21 mouse cellular contexts compared by ENCODE assay signal in the genomic region with DNA sequence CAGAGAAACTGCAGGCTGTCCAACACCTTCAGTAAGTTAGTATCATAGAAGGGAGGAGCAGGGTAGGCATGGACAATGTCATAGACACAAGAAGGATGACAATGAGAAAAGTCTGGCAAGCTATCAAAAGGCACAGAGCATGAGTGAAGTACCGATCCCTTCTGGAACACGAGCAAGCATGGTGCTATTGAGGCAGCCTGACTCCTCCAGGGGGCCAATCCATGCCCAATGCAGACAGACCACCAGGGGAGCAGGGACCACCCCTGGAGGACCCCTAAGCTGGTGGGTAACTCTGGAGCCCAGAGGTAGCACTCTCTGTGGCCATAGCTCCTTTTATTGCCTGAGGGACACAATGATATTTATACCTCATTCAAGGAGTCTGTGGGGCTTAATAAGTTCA. TPM values are rescaled to one million over a fixed set of nuclear protein-coding genes. Genes with fewer than 3 reads are reported as not detected.
DNase-seq lines count a peak whose midpoint lies in the region; ATAC-seq lines count a peak whose summit lies in the region.
"Had no signal": no experiment of that assay in that cellular context is flagged by ENCODE, and none has a peak within 500 bp of the region (broad histone marks: within the 10 kb centered on the region; RNA-seq: fewer than 3 reads in every experiment).

No protein-coding gene starts in this region.

- peak; percentile 76 for DNase-seq in heart, adult 11 months
- no peak for DNase-seq in heart, postnatal 25 days (ENCODE audit: low spot score)
- DNase-seq in liver, embryonic 13.5 days = no peak
- no peak for DNase-seq in liver
- DNase-seq in limb, embryonic 10.5 days (ENCODE audit: low spot score) = peak; percentile 27
- DNase-seq in MN1 (ENCODE audit: low spot score) = no peak
- DNase-seq: adrenal gland, postnatal 25 days; cerebellum, adult 11-12 months; cerebellum, postnatal 14 days; gastrocnemius, postnatal 36 days; kidney, postnatal 14 days; lung, postnatal 36 days; right cerebral cortex, postnatal 14 days; thymus, postnatal 25 days had no signal

- H3K9me3 ChIP-seq in liver, embryonic 13.5 days (replicated peaks) = no peaks in the 10 kb centered on the region
- no peaks in the 10 kb centered on the region for H3K9me3 ChIP-seq in limb, embryonic 10.5 days (replicated peaks)
- no peaks in the 10 kb centered on the region for H3K9me3 ChIP-seq in liver, embryonic 16.5 days (replicated peaks; ENCODE audit: control insufficient read depth, low read length)
- H3K9me3 ChIP-seq: embryonic facial prominence, embryonic 15.5 days; heart, embryonic 10.5 days had no signal

- H3K9ac ChIP-seq in liver, embryonic 13.5 days = peak overlapping the region; percentile 42
- H3K9ac ChIP-seq in liver, embryonic 16.5 days (ENCODE audit: low read depth, low read length) = peak overlapping the region; percentile 6; the same call in 1 of the 2 replicates
- H3K9ac ChIP-seq: embryonic facial prominence, embryonic 15.5 days had no signal

- intact Hi-C loops in heart, postnatal 25 days (cut with DNase I) = no loop called here

- H3K4me2 ChIP-seq in liver, embryonic 13.5 days = no peak overlapping the region
- H3K4me2 ChIP-seq in liver, embryonic 16.5 days (ENCODE audit: low read depth, low read length) = no peak overlapping the region
- H3K4me2 ChIP-seq: embryonic facial prominence, embryonic 15.5 days had no signal

- no peaks in the 10 kb centered on the region for H3K27me3 ChIP-seq in liver, embryonic 13.5 days
- H3K27me3 ChIP-seq in limb, embryonic 10.5 days (ENCODE audit: low read depth, poor library complexity, severe bottlenecking) = peaks cover 7% of the 10 kb centered on the region; the same call in 1 of the 2 replicates
- H3K27me3 ChIP-seq in liver, embryonic 16.5 days (ENCODE audit: control insufficient read depth, insufficient read depth, low read depth, low read length) = no peaks in the 10 kb centered on the region
- H3K27me3 ChIP-seq: embryonic facial prominence, embryonic 15.5 days had no signal

- H3K4me3 ChIP-seq in liver, embryonic 13.5 days (replicated peaks) = no peak overlapping the region
- H3K4me3 ChIP-seq in limb, embryonic 10.5 days = no peak overlapping the region
- H3K4me3 ChIP-seq in liver, embryonic 16.5 days (ENCODE audit: low read depth, low read length) = no peak overlapping the region
- H3K4me3 ChIP-seq: embryonic facial prominence, embryonic 15.5 days; heart, embryonic 10.5 days; layer of hippocampus, adult 2 months had no signal

- peaks cover 78% of the 10 kb centered on the region for H3K4me1 ChIP-seq in liver, embryonic 13.5 days (replicated peaks)
- H3K4me1 ChIP-seq in limb, embryonic 10.5 days = peaks cover 47% of the 10 kb centered on the region
- H3K4me1 ChIP-seq in liver, embryonic 16.5 days (ENCODE audit: control insufficient read depth, low read depth, low read length) = peaks cover 51% of the 10 kb centered on the region

- WGBS in liver, embryonic 13.5 days (ENCODE audit: insufficient replicate concordance) = 37% methylated on average over 2 of the region's 2 CpGs
- 79% methylated on average over 2 of the region's 2 CpGs for WGBS in limb, embryonic 10.5 days
- 29% methylated on average over 2 of the region's 2 CpGs for WGBS in liver, embryonic 16.5 days (ENCODE audit: insufficient replicate concordance)

- no peak for ATAC-seq in liver, embryonic 13.5 days (ENCODE audit: low read depth)
- ATAC-seq in liver, embryonic 16.5 days (ENCODE audit: low read depth) = no peak
- ATAC-seq: CD4-positive, CD25-positive, alpha-beta regulatory T cell, adult 4 months; forebrain, embryonic 16.5 days; midbrain, embryonic 16.5 days had no signal

- peak overlapping the region; percentile 98 for H3K27ac ChIP-seq in liver, embryonic 13.5 days
- H3K27ac ChIP-seq in limb, embryonic 10.5 days = peak overlapping the region; percentile 36; the same call in 1 of the 2 replicates
- H3K27ac ChIP-seq in liver, embryonic 16.5 days (ENCODE audit: low read length) = peak overlapping the region; percentile 70
- H3K27ac ChIP-seq: embryonic facial prominence, embryonic 15.5 days; layer of hippocampus, adult 2 months had no signal

- no peaks in the 10 kb centered on the region for H3K36me3 ChIP-seq in liver, embryonic 13.5 days
- H3K36me3 ChIP-seq in limb, embryonic 10.5 days = no peaks in the 10 kb centered on the region
- no peaks in the 10 kb centered on the region for H3K36me3 ChIP-seq in liver, embryonic 16.5 days (ENCODE audit: control insufficient read depth, insufficient read depth)
- H3K36me3 ChIP-seq: embryonic facial prominence, embryonic 15.5 days; heart, embryonic 10.5 days had no signal

RNA-seq across cellular contexts. Expression of gene Gm10260, which starts 20.1 kb away (rescaled TPM):
- 100 to 1,000 TPM; 106 to 109 TPM for total RNA-seq in heart, postnatal 25 days (2021)
- polyA plus RNA-seq in liver, embryonic 13.5 days (2015; fragmentation: Nextera tagmentation; extraction: Ambion mirVana) = 7.2 and 8.2 TPM in 2 replicates
- 4.8 and 5.4 TPM in 2 replicates for polyA plus RNA-seq in limb, embryonic 10.5 days (2016; fragmentation: Nextera tagmentation; extraction: Ambion mirVana)
- 4.4 and 4.9 TPM in 2 replicates for polyA plus RNA-seq in liver, embryonic 16.5 days (2015; fragmentation: Nextera tagmentation; extraction: Ambion mirVana)

Comparison
In these comparisons a context has a peak if more than half of its experiments do, and no peak if none do; other contexts are left out.
1. DNase-seq: peak in heart, adult 11 months (single experiment) and limb, embryonic 10.5 days (single experiment); none in heart, postnatal 25 days (single experiment), liver, embryonic 13.5 days (single experiment), liver (single experiment) and MN1 (single experiment).
2. H3K27ac ChIP-seq: peak in every context shown above with its lines; median percentile 98 in liver, embryonic 13.5 days; 70 in liver, embryonic 16.5 days; 36 in limb, embryonic 10.5 days.